Mouse (Mus musculus) gastrocnemius, postnatal 14 days (tissue): ENCODE results near the gene Fgfr2. TPM values are rescaled to one million over a fixed set of nuclear protein-coding genes. Genes with fewer than 3 reads are reported as not detected.
A peak's percentile ranks its signal among the peaks of the same experiment; 100 is the strongest.
"Not testable (repeated sequence)": the region's sequence is repeated elsewhere in the genome, so short reads cannot be mapped to it uniquely, and the experiment has no call there.

ENCODE experiments used
- DNase-seq: peaks from one replicate; pipeline ENCODE4 v3.0.0; 2021; ENCODE audit warnings: mixed read lengths
- intact Hi-C: fragments of 180-260 bp; cut with DNase I; formaldehyde crosslinking; loops from one replicate; pipeline ENCODE4 v1.15.1; 2025; ENCODE audit warnings: low total_unique reads
- total RNA-seq, 2 experiments: library from RNA; stranded (reverse); gene quantifications; 2 replicates each; pipeline ENCODE4 v1.2.3; 2021

Gene Fgfr2
- total RNA-seq, 2 experiments from 2014 or later: 1.2 to 1.8 TPM

GRCm38 (mm10) chr7:130676885-130677540, 2446.1 kb downstream of the Fgfr2 start:
- DNase-seq: no peak

GRCm38 (mm10) chr7:130674526-130674925, 2448.6 kb downstream of the Fgfr2 start:
- DNase-seq: no peak
- intact Hi-C loops: loop anchor here (10.0 kb wide), 1 partner anchor 80 kb away; no protein-coding TSS in a partner anchor

More at GRCm38 (mm10) chr7:130676885-130677540, 2446.1 kb downstream of the Fgfr2 start:
- intact Hi-C loops: loop anchor here (10.0 kb wide), 1 partner anchor 78 kb away; no protein-coding TSS in a partner anchor

- intact Hi-C loops: loop anchor here (10.0 kb wide), 1 partner anchor 81 kb away; no protein-coding TSS in a partner anchor
- DNase-seq: peak; percentile 43
Observed at GRCm38 (mm10) chr7:130673169-130674033, 2449.7 kb downstream of the Fgfr2 start.

GRCm38 (mm10) chr7:130671301-130671700, 2451.8 kb downstream of the Fgfr2 start:
- intact Hi-C loops: loop anchor here (10.0 kb wide), 1 partner anchor 84 kb away; no protein-coding TSS in a partner anchor
- peak; percentile 81 for DNase-seq

GRCm38 (mm10) chr7:130670358-130670757, 2452.8 kb downstream of the Fgfr2 start:
- no peak for DNase-seq
- intact Hi-C loops: loop anchor here (10.0 kb wide), 1 partner anchor 84 kb away; no protein-coding TSS in a partner anchor

GRCm38 (mm10) chr7:130669370-130669881, 2453.7 kb downstream of the Fgfr2 start:
- intact Hi-C loops: no loop called here
- no peak for DNase-seq

- DNase-seq: no peak
- intact Hi-C loops: no loop called here
Observed at GRCm38 (mm10) chr7:130668729-130669281, 2454.3 kb downstream of the Fgfr2 start.

- DNase-seq, intact Hi-C loops: not testable (repeated sequence)
Observed at GRCm38 (mm10) chr7:130668013-130668412, 2455.1 kb downstream of the Fgfr2 start.

GRCm38 (mm10) chr7:130665358-130665757, 2457.8 kb downstream of the Fgfr2 start:
- DNase-seq: no peak
- intact Hi-C loops: no loop called here

GRCm38 (mm10) chr7:130664629-130665028, 2458.5 kb downstream of the Fgfr2 start:
- no peak for DNase-seq
- intact Hi-C loops: no loop called here

GRCm38 (mm10) chr7:130664037-130664436, 2459.1 kb downstream of the Fgfr2 start:
- intact Hi-C loops: no loop called here
- DNase-seq: no peak

GRCm38 (mm10) chr7:130662869-130663268, 2460.3 kb downstream of the Fgfr2 start:
- intact Hi-C loops: no loop called here
- DNase-seq: no peak

GRCm38 (mm10) chr7:130662250-130662649, 2460.9 kb downstream of the Fgfr2 start:
- no peak for DNase-seq
- intact Hi-C loops: no loop called here

GRCm38 (mm10) chr7:130659129-130659528, 2464.0 kb downstream of the Fgfr2 start:
- intact Hi-C loops: no loop called here
- no peak for DNase-seq

GRCm38 (mm10) chr7:130657751-130658150, 2465.4 kb downstream of the Fgfr2 start:
- intact Hi-C loops: no loop called here
- peak; percentile 74 for DNase-seq

GRCm38 (mm10) chr7:130656965-130657364, 2466.2 kb downstream of the Fgfr2 start:
- DNase-seq: no peak
- intact Hi-C loops: no loop called here

- intact Hi-C loops: no loop called here
- peak; percentile 38 for DNase-seq
Observed at GRCm38 (mm10) chr7:130654562-130654961, 2468.6 kb downstream of the Fgfr2 start.

- intact Hi-C loops: no loop called here
- DNase-seq: no peak
Observed at GRCm38 (mm10) chr7:130653036-130653555, 2470.1 kb downstream of the Fgfr2 start.

GRCm38 (mm10) chr7:130650621-130651020, 2472.5 kb downstream of the Fgfr2 start:
- no peak for DNase-seq
- intact Hi-C loops: no loop called here

GRCm38 (mm10) chr7:130649257-130649656, 2473.9 kb downstream of the Fgfr2 start:
- intact Hi-C loops: no loop called here
- no peak for DNase-seq
